Mouse (Mus musculus): ENCODE measurements at regions not wholly inside any gene's neighbourhood (a gene's known extent, or its start where the extent isn't known, plus 50 kb on each side); places are given as distances from the start of the nearest gene placed in this dataset.

- ATAC-seq = no peak
- H3K4me3 ChIP-seq = no peak overlapping the region
- no peaks in the 10 kb centered on the region for H3K4me1 ChIP-seq
- H3K9me3 ChIP-seq (replicated peaks) = no peaks in the 10 kb centered on the region
- WGBS (ENCODE audit: insufficient replicate concordance) = 62% methylated on average over 5 of the region's 5 CpGs
- H3K36me3 ChIP-seq = no peaks in the 10 kb centered on the region
- H3K4me2 ChIP-seq = no peak overlapping the region
- no peaks in the 10 kb centered on the region for H3K27me3 ChIP-seq (replicated peaks)
- no peak overlapping the region for H3K27ac ChIP-seq
- no peak overlapping the region for H3K9ac ChIP-seq
These were observed 111.4 kb upstream of the Gli2 start for GRCm38 (mm10) chr1:119164811-119165210.

- no peak overlapping the region for H3K4me2 ChIP-seq
- ATAC-seq = no peak
These were observed 110.4 kb upstream of the Gli2 start for GRCm38 (mm10) chr1:119163846-119164245.

GRCm38 (mm10) chr1:119163114-119163740 is 109.8 kb upstream of the Gli2 start:
- Histone ChIP-seq H3K4me1 (no peaks in the 10 kb centered on the region), H3K9ac (no peak overlapping the region), H3K9me3 (replicated peaks) (no peaks in the 10 kb centered on the region), H3K27me3 (replicated peaks) (no peaks in the 10 kb centered on the region), H3K36me3 (no peaks in the 10 kb centered on the region), H3K4me2 (no peak overlapping the region), H3K4me3 (no peak overlapping the region), H3K27ac (no peak overlapping the region)
- 66% methylated on average over 7 of the region's 7 CpGs for WGBS (ENCODE audit: insufficient replicate concordance)
- ATAC-seq = no peak

More at GRCm38 (mm10) chr1:119163846-119164245, 110.4 kb upstream of the Gli2 start:
- no peak overlapping the region for H3K4me3 ChIP-seq
- no peak overlapping the region for H3K9ac ChIP-seq
- H3K27ac ChIP-seq = no peak overlapping the region
- no peaks in the 10 kb centered on the region for H3K27me3 ChIP-seq (replicated peaks)
- H3K36me3 ChIP-seq = no peaks in the 10 kb centered on the region
- no peaks in the 10 kb centered on the region for H3K4me1 ChIP-seq
- no peaks in the 10 kb centered on the region for H3K9me3 ChIP-seq (replicated peaks)

GRCm38 (mm10) chr1:119161751-119162150 is 108.3 kb upstream of the Gli2 start:
- no peak for ATAC-seq
- H3K9ac ChIP-seq = no peak overlapping the region
- no peak overlapping the region for H3K4me3 ChIP-seq
- 55% methylated on average over 3 of the region's 3 CpGs for WGBS (ENCODE audit: insufficient replicate concordance)
- H3K27ac ChIP-seq = no peak overlapping the region
- no peaks in the 10 kb centered on the region for H3K36me3 ChIP-seq
- H3K4me2 ChIP-seq = no peak overlapping the region
- H3K27me3 ChIP-seq (replicated peaks) = no peaks in the 10 kb centered on the region
- H3K4me1 ChIP-seq = no peaks in the 10 kb centered on the region
- H3K9me3 ChIP-seq (replicated peaks) = no peaks in the 10 kb centered on the region

- Histone ChIP-seq H3K9me3 (replicated peaks) (no peaks in the 10 kb centered on the region), H3K4me3 (no peak overlapping the region), H3K27me3 (replicated peaks) (no peaks in the 10 kb centered on the region), H3K36me3 (no peaks in the 10 kb centered on the region), H3K27ac (no peak overlapping the region), H3K4me2 (no peak overlapping the region), H3K4me1 (no peaks in the 10 kb centered on the region), H3K9ac (no peak overlapping the region)
- WGBS (ENCODE audit: insufficient replicate concordance) = 53% methylated on average over 1 of the region's 1 CpGs
- ATAC-seq = no peak
These were observed 106.9 kb upstream of the Gli2 start for GRCm38 (mm10) chr1:119160354-119160753.

- no peaks in the 10 kb centered on the region for H3K27me3 ChIP-seq (replicated peaks)
- no peak overlapping the region for H3K9ac ChIP-seq
- no peaks in the 10 kb centered on the region for H3K4me1 ChIP-seq
- no peak overlapping the region for H3K4me2 ChIP-seq
- H3K4me3 ChIP-seq = no peak overlapping the region
- 63% methylated on average over 4 of the region's 4 CpGs for WGBS (ENCODE audit: insufficient replicate concordance)
- no peaks in the 10 kb centered on the region for H3K36me3 ChIP-seq
- ATAC-seq = no peak
- H3K9me3 ChIP-seq (replicated peaks) = no peaks in the 10 kb centered on the region
- no peak overlapping the region for H3K27ac ChIP-seq
These were observed 103.8 kb upstream of the Gli2 start for GRCm38 (mm10) chr1:119157171-119157700.

GRCm38 (mm10) chr1:119153619-119154018 is 100.2 kb upstream of the Gli2 start:
- no peaks in the 10 kb centered on the region for H3K36me3 ChIP-seq
- H3K9me3 ChIP-seq (replicated peaks) = no peaks in the 10 kb centered on the region
- no peaks in the 10 kb centered on the region for H3K27me3 ChIP-seq (replicated peaks)
- 93% methylated on average over 4 of the region's 4 CpGs for WGBS (ENCODE audit: insufficient replicate concordance)
- H3K4me3 ChIP-seq = no peak overlapping the region
- no peak overlapping the region for H3K27ac ChIP-seq
- no peak for ATAC-seq
- H3K4me2 ChIP-seq = no peak overlapping the region
- H3K9ac ChIP-seq = no peak overlapping the region
- no peaks in the 10 kb centered on the region for H3K4me1 ChIP-seq

GRCm38 (mm10) chr1:119152776-119153175 is 99.4 kb upstream of the Gli2 start:
- Histone ChIP-seq H3K4me2 (no peak overlapping the region), H3K4me1 (no peaks in the 10 kb centered on the region), H3K27ac (no peak overlapping the region), H3K4me3 (no peak overlapping the region), H3K36me3 (no peaks in the 10 kb centered on the region), H3K9ac (no peak overlapping the region), H3K9me3 (replicated peaks) (no peaks in the 10 kb centered on the region), H3K27me3 (replicated peaks) (no peaks in the 10 kb centered on the region)
- WGBS (ENCODE audit: insufficient replicate concordance) = 67% methylated on average over 6 of the region's 6 CpGs
- ATAC-seq = no peak

GRCm38 (mm10) chr1:119147506-119147905 is 94.1 kb upstream of the Gli2 start:
- Histone ChIP-seq H3K27ac (no peak overlapping the region), H3K4me2 (no peak overlapping the region), H3K9ac (no peak overlapping the region), H3K27me3 (replicated peaks) (no peaks in the 10 kb centered on the region), H3K9me3 (replicated peaks) (no peaks in the 10 kb centered on the region), H3K4me3 (no peak overlapping the region), H3K36me3 (no peaks in the 10 kb centered on the region), H3K4me1 (no peaks in the 10 kb centered on the region)
- ATAC-seq = no peak
- 61% methylated on average over 2 of the region's 2 CpGs for WGBS (ENCODE audit: insufficient replicate concordance)

GRCm38 (mm10) chr1:119143808-119144207 is 90.4 kb upstream of the Gli2 start:
- ATAC-seq = no peak
- Histone ChIP-seq H3K9me3 (replicated peaks) (no peaks in the 10 kb centered on the region), H3K9ac (no peak overlapping the region), H3K36me3 (no peaks in the 10 kb centered on the region), H3K27me3 (replicated peaks) (no peaks in the 10 kb centered on the region), H3K27ac (no peak overlapping the region), H3K4me2 (no peak overlapping the region), H3K4me3 (no peak overlapping the region), H3K4me1 (no peaks in the 10 kb centered on the region)
- 57% methylated on average over 11 of the region's 11 CpGs for WGBS (ENCODE audit: insufficient replicate concordance)

GRCm38 (mm10) chr1:119129039-119129438 is 75.6 kb upstream of the Gli2 start:
- ATAC-seq = no peak
- no peaks in the 10 kb centered on the region for H3K27me3 ChIP-seq (replicated peaks)
- H3K27ac ChIP-seq = no peak overlapping the region
- no peak overlapping the region for H3K4me3 ChIP-seq
- 67% methylated on average over 3 of the region's 3 CpGs for WGBS (ENCODE audit: insufficient replicate concordance)
- no peaks in the 10 kb centered on the region for H3K4me1 ChIP-seq
- H3K36me3 ChIP-seq = no peaks in the 10 kb centered on the region
- H3K9ac ChIP-seq = no peak overlapping the region
- H3K9me3 ChIP-seq (replicated peaks) = no peaks in the 10 kb centered on the region
- H3K4me2 ChIP-seq = no peak overlapping the region

- Histone ChIP-seq H3K4me1 (no peaks in the 10 kb centered on the region), H3K27ac (no peak overlapping the region), H3K9ac (no peak overlapping the region), H3K27me3 (replicated peaks) (no peaks in the 10 kb centered on the region), H3K4me3 (no peak overlapping the region), H3K4me2 (no peak overlapping the region), H3K9me3 (replicated peaks) (no peaks in the 10 kb centered on the region), H3K36me3 (no peaks in the 10 kb centered on the region)
- 57% methylated on average over 6 of the region's 6 CpGs for WGBS (ENCODE audit: insufficient replicate concordance)
- ATAC-seq = no peak
These were observed 72.1 kb upstream of the Gli2 start for GRCm38 (mm10) chr1:119125561-119125960.

- 45% methylated on average over 4 of the region's 4 CpGs for WGBS (ENCODE audit: insufficient replicate concordance)
- H3K4me1 ChIP-seq = no peaks in the 10 kb centered on the region
- H3K4me2 ChIP-seq = no peak overlapping the region
- no peaks in the 10 kb centered on the region for H3K9me3 ChIP-seq (replicated peaks)
- H3K36me3 ChIP-seq = no peaks in the 10 kb centered on the region
- no peaks in the 10 kb centered on the region for H3K27me3 ChIP-seq (replicated peaks)
- no peak overlapping the region for H3K9ac ChIP-seq
- no peak for ATAC-seq
- H3K27ac ChIP-seq = no peak overlapping the region
- no peak overlapping the region for H3K4me3 ChIP-seq
These were observed 71.4 kb upstream of the Gli2 start for GRCm38 (mm10) chr1:119124798-119125197.
